Mouse (Mus musculus): ENCODE results near the gene Lrriq1.

The Lrriq1 gene

DNA sequence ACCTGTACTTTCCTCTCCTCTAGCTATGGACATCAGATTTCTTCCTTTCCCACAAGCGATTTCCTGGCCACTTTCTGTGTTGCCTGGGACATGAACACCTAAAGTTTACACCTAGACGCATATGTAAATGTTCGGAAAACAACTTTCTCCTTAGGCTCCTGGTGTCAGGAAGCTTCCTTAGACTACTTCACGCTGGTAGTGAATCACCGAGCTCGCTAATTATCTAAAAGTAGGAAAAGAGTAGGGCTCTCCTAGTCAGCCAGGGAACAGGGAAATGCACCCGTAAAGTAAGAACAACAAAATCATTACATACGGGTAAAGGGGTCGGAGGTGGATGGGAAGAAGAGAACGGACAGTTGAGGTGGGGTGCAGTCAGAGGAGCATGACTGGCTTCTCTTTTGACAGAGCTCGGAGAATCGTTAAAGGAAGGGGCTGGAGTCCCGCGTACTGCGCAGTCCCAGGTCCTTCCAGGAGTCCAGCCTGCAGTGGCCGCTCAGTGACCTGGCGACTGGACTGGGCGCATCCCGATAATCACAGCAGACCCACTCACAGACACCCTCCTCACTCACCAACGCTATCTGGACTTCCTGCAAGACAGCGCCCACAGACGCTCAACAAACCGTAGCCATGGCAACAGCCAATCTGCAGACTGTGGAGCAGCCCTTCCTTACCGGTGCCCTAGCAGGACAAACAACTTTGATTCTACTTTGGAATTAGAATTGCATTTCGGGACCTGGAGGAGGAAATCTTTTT, at the start of gene Lrriq1:
Lrriq1 (minus strand) TSS at position 616 of the 753 bp plus-strand sequence.
- no peak for DNase-seq (ENCODE audit: low spot score in 2 of 2)

DNA sequence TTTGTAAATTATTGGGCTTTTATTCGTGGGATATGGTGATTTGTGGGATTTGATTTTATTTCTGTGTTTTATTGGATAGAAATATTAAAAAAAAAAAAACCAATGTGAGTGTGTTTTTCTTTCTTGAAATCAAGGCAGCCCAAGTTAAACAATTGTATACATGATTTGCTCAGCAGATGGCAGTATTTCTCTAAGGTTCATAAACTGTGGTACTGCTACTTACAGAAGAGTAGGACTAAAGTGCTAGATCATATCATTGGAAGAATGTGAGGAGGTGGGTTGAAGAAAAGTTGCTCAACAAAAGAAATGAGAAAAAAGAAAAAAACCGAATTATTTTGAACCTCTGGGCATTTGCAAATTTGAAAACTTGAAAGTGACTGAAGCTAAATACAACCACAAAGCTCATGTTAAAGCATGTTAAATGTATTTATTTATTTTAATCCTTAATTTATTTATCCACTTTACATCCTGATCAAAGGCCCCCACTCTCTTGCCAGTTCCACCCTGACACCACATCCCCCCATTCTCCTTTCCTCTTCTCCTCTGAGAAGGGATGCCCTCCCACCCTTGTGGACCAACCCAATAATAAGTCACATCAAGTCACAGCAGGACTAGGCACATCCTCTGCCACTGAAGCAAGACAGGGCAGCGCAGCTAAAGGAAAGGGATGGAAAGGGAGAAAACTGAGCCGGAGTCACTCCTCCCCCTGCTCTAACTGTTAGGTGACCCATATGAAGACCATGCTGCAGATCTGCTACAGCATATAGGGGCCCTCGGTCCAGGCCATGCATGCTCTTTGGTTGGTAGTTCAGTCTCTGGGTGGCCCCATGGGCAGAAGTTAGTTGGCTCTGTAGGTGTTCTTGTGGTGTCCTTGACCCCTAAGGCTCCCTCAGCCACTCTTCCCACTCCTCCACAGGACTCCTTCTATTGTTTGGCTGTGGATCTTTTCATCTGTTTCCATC, 18.0 kb upstream of the Lrriq1 start:
- no peak for DNase-seq (ENCODE audit: low spot score in 2 of 2)

DNA sequence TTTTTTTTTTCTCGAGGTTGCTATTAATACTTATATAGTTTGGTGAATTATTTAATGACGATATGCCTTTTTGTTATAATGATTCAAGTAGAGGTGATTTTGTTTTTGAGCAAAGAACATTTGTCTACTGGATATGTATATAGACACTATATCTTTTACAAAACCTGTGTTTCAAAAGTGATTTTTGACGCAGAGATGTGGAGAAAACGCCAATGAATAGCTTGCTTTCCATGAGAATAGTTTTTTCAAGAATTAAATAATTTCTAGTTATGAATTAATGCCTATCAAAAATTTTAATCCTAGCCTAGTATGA, 294 bp upstream of the Lrriq1 start:
- DNase-seq (ENCODE audit: low spot score in 2 of 2): no peak

DNA sequence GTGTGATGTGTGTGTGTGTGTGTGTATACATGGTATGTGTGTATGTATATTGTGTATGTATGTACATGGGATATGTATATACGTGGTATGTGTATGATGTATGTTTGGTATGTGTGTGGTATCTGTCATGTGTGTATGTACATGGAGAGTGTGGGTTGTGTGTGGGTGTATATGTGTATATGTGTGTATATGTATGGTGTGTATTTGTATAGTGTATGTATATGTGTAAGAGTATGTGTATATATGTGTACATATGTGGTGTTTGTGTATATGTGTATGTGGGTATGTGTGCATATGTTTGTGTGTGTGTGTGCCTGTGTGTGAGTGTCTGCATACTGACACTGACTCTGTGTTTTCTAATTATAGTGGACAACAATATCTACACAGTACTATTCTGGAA, 9.5 kb downstream of the Lrriq1 start:
- DNase-seq (ENCODE audit: low spot score in 2 of 2): no peak

DNA sequence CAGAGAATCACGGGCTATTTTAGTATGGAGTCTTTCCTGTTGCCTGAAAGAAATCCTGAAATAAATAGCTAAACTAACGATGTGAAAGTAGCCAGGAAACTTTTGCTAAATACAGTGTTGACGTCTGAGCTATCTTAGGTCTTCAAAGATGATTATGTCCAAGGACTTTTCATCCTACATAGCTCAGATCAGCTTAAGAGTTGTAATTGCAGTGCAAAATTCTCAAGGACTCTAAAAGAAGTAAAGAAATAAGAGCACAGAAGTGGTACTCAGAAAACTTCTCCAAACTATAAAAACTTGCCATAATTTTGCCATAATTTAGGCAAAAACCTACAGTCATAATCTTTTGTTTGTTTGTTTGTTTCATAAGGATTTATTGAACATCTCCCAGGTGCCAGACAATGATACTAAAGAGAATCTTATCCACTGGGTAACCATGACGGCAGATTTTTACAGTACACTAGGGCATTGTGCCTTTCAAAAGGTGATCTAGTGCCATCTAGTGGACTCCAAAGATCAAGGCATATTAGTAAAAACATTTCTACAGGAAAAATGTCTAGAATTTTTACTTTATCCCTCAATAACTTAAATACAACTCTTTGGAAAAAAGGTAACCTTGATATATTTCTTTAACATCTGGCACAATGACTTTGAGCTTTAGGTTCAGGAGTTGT, 41.3 kb downstream of the Lrriq1 start:
- DNase-seq (ENCODE audit: low spot score in 2 of 2): no peak

DNA sequence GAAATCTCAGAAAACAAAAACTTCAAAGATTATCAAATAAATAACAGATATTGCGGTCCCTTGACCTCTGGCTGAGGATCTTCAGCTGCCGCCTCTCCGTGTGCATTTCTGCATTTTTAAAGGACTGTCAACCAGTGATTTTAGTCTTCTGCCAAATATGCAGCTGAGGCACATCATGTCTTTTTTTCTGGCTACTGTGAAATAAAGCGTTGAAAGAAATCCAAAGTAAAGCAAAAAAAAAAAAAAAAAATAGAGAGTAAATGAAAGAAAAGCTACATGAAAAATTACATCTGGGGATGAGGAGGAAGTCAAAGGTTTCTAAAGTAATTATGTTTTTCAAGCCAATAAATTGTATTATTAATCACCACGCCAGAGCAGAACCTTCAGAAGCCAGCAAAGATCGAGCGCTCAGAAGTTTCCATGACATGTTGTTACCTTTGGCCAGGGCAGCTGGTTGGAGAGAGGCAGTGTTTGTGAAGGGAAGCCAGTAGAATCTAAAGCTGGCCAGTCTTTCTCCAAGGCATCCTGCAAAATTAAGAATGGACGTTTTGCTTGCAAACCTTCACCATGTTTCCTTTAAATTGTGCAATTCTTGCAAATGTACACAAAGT, 90.2 kb downstream of the Lrriq1 start:
- no peak for DNase-seq (ENCODE audit: low spot score in 2 of 2)

DNA sequence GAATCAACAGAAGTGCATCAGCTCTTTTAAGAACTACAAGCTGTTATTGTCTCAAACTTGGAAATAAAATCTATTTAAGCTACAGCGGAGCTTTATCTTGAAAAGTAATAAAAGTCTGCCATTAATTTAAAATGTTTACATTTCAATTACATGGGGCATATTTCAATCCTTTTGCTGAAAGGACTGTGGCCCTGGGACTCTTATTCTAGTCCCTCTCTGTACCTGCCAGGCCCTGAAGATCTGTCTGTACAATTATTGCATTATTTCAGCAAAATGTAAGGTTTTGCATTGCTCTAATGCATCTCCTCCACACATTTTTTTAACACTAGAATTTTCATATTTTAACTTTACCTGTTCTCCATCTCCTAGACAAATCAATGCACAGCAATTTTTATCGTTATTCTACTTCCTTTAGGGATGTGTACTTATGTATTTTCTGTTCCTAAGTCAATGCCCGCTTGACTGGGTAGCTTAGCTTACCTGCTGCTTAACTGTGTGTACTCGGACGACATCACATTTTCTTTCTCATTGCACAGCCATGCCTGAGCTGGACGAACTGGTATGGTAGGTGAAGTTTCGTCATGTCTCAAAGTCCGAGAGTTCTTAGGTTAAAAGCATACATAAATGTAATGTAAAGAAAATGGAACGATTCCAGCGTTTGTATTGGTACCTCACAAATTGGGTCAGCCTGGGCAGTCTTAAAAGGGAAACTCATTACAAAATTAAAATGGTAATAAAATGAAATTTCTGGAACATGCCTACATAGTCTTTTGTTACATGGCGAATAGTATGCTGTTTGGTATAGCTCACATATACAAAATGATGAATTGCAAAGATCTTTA, 91.0 kb downstream of the Lrriq1 start:
- DNase-seq (ENCODE audit: low spot score in 2 of 2): no peak

DNA sequence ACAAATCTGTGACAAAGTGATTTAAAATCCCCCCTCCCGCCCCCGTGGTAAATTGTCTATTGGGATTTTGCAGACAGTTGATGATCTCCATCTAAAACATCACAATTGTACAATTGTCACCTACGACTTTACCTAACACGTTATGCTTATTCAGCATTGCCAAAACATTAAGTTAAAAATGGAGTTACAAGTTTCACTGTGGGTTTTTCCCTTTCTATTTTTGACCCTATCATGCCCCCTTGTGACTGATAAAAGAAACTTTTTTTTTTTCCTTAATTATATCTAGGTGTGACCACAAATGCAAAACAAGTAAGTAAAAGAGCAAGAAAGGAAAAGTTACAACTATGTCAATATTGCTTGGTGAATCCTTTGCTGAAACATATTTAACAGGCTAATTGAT, 93.6 kb downstream of the Lrriq1 start:
- DNase-seq (ENCODE audit: low spot score in 2 of 2): no peak

DNA sequence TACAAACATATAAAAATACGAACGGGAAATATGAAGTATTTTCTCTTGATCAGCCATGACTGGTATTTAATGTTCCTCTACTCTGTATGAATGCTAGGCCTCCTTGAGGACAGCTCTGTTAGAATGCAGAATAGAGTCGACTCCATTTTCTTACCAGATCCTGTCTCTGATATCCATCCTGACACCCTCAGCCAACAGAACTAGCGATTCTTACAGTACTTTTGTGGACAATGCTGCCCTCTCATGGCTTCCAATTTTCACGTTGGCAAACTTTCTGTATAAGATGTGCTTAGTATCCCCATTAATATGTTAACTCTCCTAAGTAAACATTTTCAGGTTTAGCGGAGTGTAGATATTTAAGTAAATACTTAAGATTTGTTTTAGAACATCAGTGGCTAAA, 94.6 kb downstream of the Lrriq1 start:
- no peak for DNase-seq (ENCODE audit: low spot score in 2 of 2)

DNA sequence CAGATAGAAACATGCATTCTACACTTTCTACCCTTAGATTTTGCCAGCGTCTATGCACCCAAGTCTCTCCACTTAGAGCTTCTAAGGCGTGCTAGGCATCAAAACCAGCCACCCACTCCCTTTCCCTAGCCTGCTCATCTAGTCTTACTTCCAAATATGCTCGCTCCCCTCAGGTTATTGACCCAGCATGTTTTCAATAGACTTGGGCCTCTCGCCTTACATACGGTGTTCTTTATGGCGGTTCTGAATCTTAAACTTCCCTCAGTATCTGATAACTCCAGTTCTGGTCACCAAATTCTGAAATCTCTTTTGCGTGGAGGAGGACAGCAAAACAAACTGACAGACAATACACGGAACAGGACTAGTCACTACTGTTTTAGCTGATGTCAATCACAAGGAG, 95.5 kb downstream of the Lrriq1 start:
- DNase-seq (ENCODE audit: low spot score in 2 of 2): no peak

DNA sequence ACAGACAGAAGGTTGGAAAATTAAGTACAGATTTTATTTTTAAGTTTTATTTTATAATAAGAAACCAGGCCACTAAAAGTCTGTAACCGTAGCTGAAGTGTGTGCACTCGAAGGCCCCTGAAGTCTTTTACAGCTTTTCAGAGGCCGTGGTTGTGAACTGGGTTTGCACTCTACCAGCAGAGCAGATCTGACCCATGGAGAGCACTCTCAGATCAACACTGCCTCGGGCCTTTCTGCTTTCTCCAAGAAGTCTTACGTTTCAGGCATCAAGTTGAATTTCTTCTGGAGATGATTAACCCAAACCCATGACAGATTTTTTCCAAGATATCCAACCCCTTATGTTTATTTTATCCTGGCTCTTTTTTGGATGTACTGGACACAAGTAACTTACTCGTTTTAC, 121.5 kb downstream of the Lrriq1 start:
- DNase-seq (ENCODE audit: low spot score in 2 of 2): no peak

DNA sequence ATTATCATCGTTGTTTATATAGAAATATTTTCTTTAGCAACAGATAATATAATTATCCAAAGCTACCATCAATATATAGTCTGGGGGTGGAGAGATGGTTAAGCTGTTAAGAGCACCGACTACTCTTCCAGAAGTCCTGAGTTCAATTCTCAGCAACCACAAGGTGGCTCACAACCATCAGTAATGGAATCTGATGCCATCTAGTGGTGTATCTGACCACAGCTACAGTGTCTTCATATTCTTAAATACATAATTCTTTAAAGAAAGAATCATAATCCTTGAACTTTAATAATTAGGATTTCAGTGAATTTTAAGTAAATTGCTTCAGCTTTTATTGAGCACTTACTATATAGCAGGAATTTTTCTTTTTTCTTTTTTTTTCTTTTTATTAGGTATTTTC, 128.0 kb downstream of the Lrriq1 start:
- DNase-seq (ENCODE audit: low spot score in 2 of 2): no peak

DNA sequence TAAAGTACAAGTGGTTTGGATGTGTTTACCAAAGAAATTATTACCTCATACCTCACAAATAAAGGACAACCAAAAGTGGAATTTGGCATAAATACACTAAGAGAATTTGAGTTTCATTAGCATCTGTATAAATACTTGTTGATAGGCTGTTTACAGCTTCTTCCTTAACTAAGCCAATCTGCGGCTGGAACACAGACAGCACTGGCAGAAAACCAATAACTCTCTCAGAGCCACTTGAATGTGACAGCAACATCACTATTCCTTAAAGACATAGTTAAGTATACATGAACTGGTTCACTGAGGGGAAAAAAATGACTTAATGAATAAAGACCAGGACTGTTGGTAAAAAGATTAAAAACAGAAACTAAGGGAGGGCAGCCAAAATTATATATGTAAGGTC, 150.0 kb downstream of the Lrriq1 start:
- DNase-seq (ENCODE audit: low spot score in 2 of 2): no peak

DNA sequence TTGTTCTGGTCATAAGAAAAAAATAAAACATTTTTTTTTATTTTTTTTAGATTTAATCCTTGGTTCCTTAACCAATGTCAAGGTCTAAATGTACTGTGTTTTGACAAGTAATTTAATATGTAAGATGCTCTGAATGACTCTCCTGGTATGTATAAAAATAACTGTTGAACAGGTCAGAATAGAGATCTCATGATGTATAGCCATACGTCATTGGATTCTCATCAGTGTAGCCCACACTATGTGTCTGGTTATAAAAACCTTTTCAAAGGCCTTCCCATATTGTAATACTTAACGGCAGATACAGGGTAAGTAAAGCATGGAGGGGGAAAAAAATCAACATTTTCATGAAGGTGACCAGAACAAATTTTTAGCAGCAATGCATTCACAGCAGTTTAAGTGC, 186.5 kb downstream of the Lrriq1 start:
- DNase-seq (ENCODE audit: low spot score in 2 of 2): no peak

DNA sequence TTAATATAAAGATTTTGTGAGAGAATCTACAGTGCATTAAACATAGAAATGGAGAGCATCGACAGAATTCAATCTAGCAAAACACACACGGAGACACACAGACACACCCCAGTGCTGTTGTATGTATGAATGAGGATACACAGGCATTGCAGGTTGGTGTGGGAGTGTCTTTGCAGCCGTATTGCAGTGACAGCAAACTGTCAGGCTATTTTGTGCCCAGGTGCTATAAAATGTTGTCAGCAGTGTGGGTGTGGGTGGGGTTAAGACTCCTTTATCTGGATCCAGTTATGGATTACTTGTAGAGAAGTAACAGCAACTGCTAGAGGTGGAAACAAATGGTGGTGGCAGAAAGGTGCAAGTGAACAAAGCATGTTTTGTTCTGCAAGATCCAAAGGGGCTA, 189.5 kb downstream of the Lrriq1 start:
- no peak for DNase-seq (ENCODE audit: low spot score in 2 of 2)

DNA sequence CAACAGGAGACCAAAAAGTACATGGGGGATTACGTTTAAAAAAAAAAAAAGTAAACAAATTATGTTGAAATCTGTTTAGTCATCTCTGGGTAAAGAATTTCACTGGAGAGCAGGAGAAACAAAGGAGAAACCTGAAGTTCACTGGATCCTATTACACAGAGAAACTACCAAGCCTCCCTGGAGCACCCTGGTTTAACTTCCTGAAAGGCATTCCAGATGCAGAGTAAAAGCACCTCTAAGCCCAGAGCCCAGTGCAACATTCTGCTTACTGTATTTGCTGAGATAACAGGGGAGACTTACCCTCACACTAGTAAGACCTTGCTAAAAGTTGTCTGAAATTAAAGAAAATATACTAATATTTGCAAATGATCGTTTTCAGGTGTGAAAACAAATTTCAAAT, 191.1 kb downstream of the Lrriq1 start:
- DNase-seq (ENCODE audit: low spot score in 2 of 2): no peak

DNA sequence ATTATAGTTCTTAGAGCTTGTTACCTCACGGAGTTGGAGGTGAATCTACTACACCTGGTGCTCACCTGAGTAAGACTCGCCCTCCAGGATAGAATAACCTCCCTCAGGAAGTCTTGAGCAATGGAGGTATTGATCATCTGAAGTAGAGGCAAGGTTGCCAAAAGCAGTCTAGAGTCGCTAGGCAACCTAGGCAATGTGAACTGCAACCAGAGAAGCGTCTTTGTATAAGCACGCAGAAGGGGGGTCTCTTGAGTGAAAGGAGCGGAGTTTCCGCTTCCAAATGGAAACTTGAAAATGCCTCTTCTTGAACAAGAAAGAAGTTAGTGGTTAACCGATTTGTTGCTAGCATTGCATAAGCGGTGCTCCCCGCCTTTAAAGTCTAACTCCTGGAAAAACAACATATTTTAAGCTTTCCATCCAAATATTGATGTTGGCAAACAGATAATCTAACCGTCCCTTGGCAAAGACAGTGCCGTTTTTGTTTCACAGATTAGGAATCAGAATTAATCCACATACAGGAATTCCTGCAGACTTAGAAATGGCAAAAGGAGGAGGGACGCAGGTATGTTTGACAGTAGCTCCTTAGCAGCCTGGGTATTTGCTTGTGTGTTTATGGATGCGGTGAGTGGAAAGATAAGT, 201.0 kb downstream of the Lrriq1 start:
- DNase-seq (ENCODE audit: low spot score in 2 of 2): no peak

DNA sequence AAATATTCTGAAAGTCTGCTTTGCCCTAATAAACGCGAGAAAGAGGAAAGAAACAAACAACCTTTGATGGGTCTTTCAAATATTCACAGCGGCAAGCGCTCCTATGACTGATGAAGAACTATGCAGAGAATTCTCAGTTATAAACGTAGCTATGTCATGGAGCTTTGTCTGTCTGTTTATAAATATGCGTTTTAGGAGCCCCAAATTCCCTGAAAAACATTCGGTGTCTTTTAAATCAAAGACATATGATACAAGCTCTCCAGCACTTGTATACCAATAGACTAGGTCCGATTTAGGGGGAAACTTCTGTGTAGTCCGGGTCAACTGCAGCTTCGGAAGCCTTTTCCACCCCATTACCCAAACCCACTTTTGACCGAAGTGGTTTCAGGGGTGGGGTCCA, 205.2 kb downstream of the Lrriq1 start:
- DNase-seq (ENCODE audit: low spot score in 2 of 2): no peak

DNA sequence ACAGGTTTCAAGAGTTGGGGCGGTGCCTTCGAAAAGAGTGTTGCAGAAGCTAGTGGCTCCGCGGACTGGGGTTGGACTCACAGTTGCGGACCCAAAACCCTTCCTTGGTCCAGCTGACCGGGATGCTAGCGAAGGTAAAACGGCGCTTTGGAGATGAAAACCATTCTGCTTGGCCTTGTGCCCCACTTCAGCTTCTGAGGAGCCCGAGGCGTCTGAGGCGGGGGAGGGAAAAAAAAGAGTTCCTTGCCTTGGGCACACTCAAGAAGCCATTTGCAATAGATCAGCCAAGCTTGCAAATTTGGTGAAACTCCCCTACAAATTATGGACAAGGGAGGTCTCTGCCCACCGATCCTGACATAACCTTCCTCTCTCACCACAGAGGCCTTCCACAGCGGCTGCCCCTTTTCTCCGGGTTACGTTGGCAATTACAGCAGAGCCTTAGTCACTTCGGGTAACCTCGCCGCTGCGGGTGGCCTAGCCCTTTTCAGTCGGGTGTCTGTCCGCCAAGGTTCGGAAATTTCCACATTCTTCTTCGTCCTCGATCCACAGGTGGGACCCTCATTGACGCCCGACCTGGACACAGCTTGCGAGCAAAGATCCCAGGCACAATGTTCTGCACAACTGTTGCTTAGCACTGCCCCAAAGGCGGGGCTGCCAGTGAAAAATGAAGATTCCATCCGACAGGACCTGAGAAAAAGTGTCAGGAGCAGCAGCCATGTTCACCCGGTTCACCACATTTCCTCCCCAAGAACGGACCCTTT, 206.2 kb downstream of the Lrriq1 start, which contains the start of gene Alx1:
Alx1 (minus strand) TSS at position 486 of the 761 bp plus-strand sequence.
- no peak for DNase-seq (ENCODE audit: low spot score in 2 of 2)
